8 mouse cellular contexts compared by ENCODE assay signal in genomic region chr9:59290957-59291687, GRCm38 (mm10). TPM values are rescaled to one million over a fixed set of nuclear protein-coding genes. Genes with fewer than 3 reads are reported as not detected.
DNase-seq lines count a peak whose midpoint lies in the region; ATAC-seq and TF ChIP-seq lines count a peak whose summit lies in the region.

Adpgk (plus strand) TSS chr9:59291558.

- peak; percentile 99 for DNase-seq in heart, postnatal 10 days
- peak; percentile 97 for DNase-seq in large intestine, adult 2 months (ENCODE audit: low read depth, low spot score)
- peak; percentile 98 for DNase-seq in liver, postnatal 0 days
- peak; percentile 99 for DNase-seq in testis, postnatal 10 days (ENCODE audit: low spot score)

- peak within 1 kb of the TSS; percentile 89 for H3K9ac ChIP-seq in ES-Bruce4 (ENCODE audit: low read depth, poor library complexity, severe bottlenecking)
- peak within 1 kb of the TSS; percentile 83 for H3K9ac ChIP-seq in forebrain, embryonic 13.5 days
- peak within 1 kb of the TSS; percentile 86 for H3K9ac ChIP-seq in liver, postnatal 0 days (replicated peaks)
- H3K9ac ChIP-seq in neural tube, embryonic 14.5 days (replicated peaks; ENCODE audit: low read depth, low read length): peak within 1 kb of the TSS; percentile 88

- TF ChIP-seq CTCF in ES-Bruce4 (IDR thresholded peaks at IDR 0.05; ENCODE audit: low read depth, low read length): peak; percentile 53
- TF ChIP-seq CTCF in liver, postnatal 0 days (IDR thresholded peaks at IDR 0.05; ENCODE audit: low read depth): peak; percentile 74

- H3K9me3 ChIP-seq in ES-Bruce4 (replicated peaks; ENCODE audit: control insufficient read depth, insufficient read depth, low read length, poor library complexity, severe bottlenecking): no peaks in the 10 kb centered on the region
- no peaks in the 10 kb centered on the region for H3K9me3 ChIP-seq in forebrain, embryonic 13.5 days (replicated peaks)
- H3K9me3 ChIP-seq in liver, postnatal 0 days (ENCODE audit: low read length): no peaks in the 10 kb centered on the region
- no peaks in the 10 kb centered on the region for H3K9me3 ChIP-seq in neural tube, embryonic 14.5 days (ENCODE audit: control insufficient read depth, low read length)

- peak within 1 kb of the TSS; percentile 75 for H3K4me2 ChIP-seq in forebrain, embryonic 13.5 days
- H3K4me2 ChIP-seq in liver, postnatal 0 days (ENCODE audit: low read depth, low read length): peak within 1 kb of the TSS; percentile 92
- H3K4me2 ChIP-seq in neural tube, embryonic 14.5 days (ENCODE audit: low read depth, low read length): peak within 1 kb of the TSS; percentile 56

- under 1% methylated on average over 58 of the region's 58 CpGs for WGBS in forebrain, embryonic 13.5 days
- WGBS in large intestine, adult 2 months: under 1% methylated on average over 58 of the region's 58 CpGs
- WGBS in liver, postnatal 0 days (ENCODE audit: insufficient replicate concordance): under 1% methylated on average over 55 of the region's 58 CpGs
- 2% methylated on average over 51 of the region's 58 CpGs for WGBS in neural tube, embryonic 14.5 days

- TF ChIP-seq EP300 in ES-Bruce4 (IDR thresholded peaks at IDR 0.05; ENCODE audit: insufficient read depth, low read depth, low read length): 0 out of 2 replicates have a peak, but pooled peaks have one; percentile 25
- TF ChIP-seq EP300 in liver, postnatal 0 days (IDR thresholded peaks at IDR 0.05; ENCODE audit: low read depth): peak; percentile 30; the same call in 1 of the 2 replicates

- H3K36me3 ChIP-seq in ES-Bruce4 (ENCODE audit: control insufficient read depth, insufficient read depth, low read length, poor library complexity, severe bottlenecking): peaks cover 6% of the 10 kb centered on the region; the same call in 1 of the 2 replicates
- H3K36me3 ChIP-seq in forebrain, embryonic 13.5 days (ENCODE audit: poor library complexity, severe bottlenecking): no peaks in the 10 kb centered on the region
- H3K36me3 ChIP-seq in liver, postnatal 0 days (replicated peaks; ENCODE audit: insufficient read depth, low read length): no peaks in the 10 kb centered on the region
- H3K36me3 ChIP-seq in neural tube, embryonic 14.5 days (ENCODE audit: control insufficient read depth, insufficient read depth, low read length): no peaks in the 10 kb centered on the region

- peak; percentile 92 for TF ChIP-seq POLR2A in ES-Bruce4 (IDR thresholded peaks at IDR 0.05; ENCODE audit: insufficient read depth, low read length)

- intact Hi-C loops in heart, postnatal 10 days (cut with DNase I): loop anchor here (5.0 kb wide), 2 partner anchors 131 to 196 kb away; partner anchors contain the start of gene Arih1

- H3K4me3 ChIP-seq in ES-Bruce4 (ENCODE audit: low read depth, low read length): peak within 1 kb of the TSS; percentile 84
- H3K4me3 ChIP-seq in forebrain, embryonic 13.5 days: peak within 1 kb of the TSS; percentile 84
- H3K4me3 ChIP-seq in liver, postnatal 0 days (ENCODE audit: low read depth, low read length): peak within 1 kb of the TSS; percentile 85
- H3K4me3 ChIP-seq in neural tube, embryonic 14.5 days (ENCODE audit: low read depth, low read length): peak within 1 kb of the TSS; percentile 92

- H3K27me3 ChIP-seq in ES-Bruce4 (ENCODE audit: control insufficient read depth, insufficient read depth, low read length, poor library complexity, severe bottlenecking): no peaks in the 10 kb centered on the region; the same call in 1 of the 2 replicates
- no peaks in the 10 kb centered on the region for H3K27me3 ChIP-seq in forebrain, embryonic 13.5 days
- no peaks in the 10 kb centered on the region for H3K27me3 ChIP-seq in liver, postnatal 0 days (ENCODE audit: insufficient read depth, low read length)
- H3K27me3 ChIP-seq in neural tube, embryonic 14.5 days (ENCODE audit: control insufficient read depth, insufficient read depth, low read length): no peaks in the 10 kb centered on the region

- H3K27ac ChIP-seq in ES-Bruce4 (ENCODE audit: insufficient read depth, low read length): peak within 1 kb of the TSS; percentile 63
- peak within 1 kb of the TSS; percentile 94 for H3K27ac ChIP-seq in forebrain, embryonic 13.5 days
- peak within 1 kb of the TSS; percentile 91 for H3K27ac ChIP-seq in liver, postnatal 0 days (ENCODE audit: low read depth)
- peak within 1 kb of the TSS; percentile 90 for H3K27ac ChIP-seq in neural tube, embryonic 14.5 days (ENCODE audit: low read depth, low read length)

- H3K4me1 ChIP-seq in ES-Bruce4 (ENCODE audit: control insufficient read depth, insufficient read depth, low read length): no peaks in the 10 kb centered on the region
- peaks cover 28% of the 10 kb centered on the region for H3K4me1 ChIP-seq in forebrain, embryonic 13.5 days
- H3K4me1 ChIP-seq in liver, postnatal 0 days (ENCODE audit: insufficient read depth): peaks cover 22% of the 10 kb centered on the region
- 0 out of 2 replicates have a peak, but pooled peaks cover 6% of the 10 kb centered on the region for H3K4me1 ChIP-seq in neural tube, embryonic 14.5 days (ENCODE audit: control insufficient read depth, insufficient read depth, low read length)

- peak; percentile 95 for ATAC-seq in cerebellum, adult (ENCODE audit: insufficient number of reproducible peaks, low FRiP score, low TSS enrichment)
- peak; percentile 98 for ATAC-seq in forebrain, embryonic 13.5 days
- peak; percentile 97 for ATAC-seq in liver, postnatal 0 days
- peak; percentile 98 for ATAC-seq in neural tube, embryonic 14.5 days (ENCODE audit: low read depth)

RNA-seq across cellular contexts. Expression of gene Adpgk, which starts in this region (rescaled TPM):
- 42.9 and 44.0 TPM in 2 replicates for polyA plus RNA-seq in ES-Bruce4 (2011; ENCODE audit: insufficient read depth, insufficient read length, low read depth, missing spikeins)
- 20.8 and 20.9 TPM in 2 replicates for polyA plus RNA-seq in forebrain, embryonic 13.5 days (2015; fragmentation: Nextera tagmentation; extraction: Ambion mirVana)
- total RNA-seq in heart, postnatal 10 days (2021): 10 to 100 TPM; 11.3 to 12.6 TPM
- 14.9 and 17.0 TPM in 2 replicates for polyA plus RNA-seq in large intestine, adult 2 months (2012; rRNA removed)
- 24.1 and 24.6 TPM in 2 replicates for polyA plus RNA-seq in liver, postnatal 0 days (2015; fragmentation: Nextera tagmentation; extraction: Ambion mirVana)
- 22.1 and 28.8 TPM in 2 replicates for polyA plus RNA-seq in neural tube, embryonic 14.5 days (2014; fragmentation: Nextera tagmentation; extraction: Ambion mirVana)

Comparison
In these comparisons a context has a peak if more than half of its experiments do, and no peak if none do; other contexts are left out.
1. Peak in every context shown above with its lines: DNase-seq, ATAC-seq, H3K4me3 ChIP-seq and H3K27ac ChIP-seq.